Mouse (Mus musculus) kidney, adult 2 months (tissue): ENCODE measurements around the gene Tead1.

Source experiments
- CTCF ChIP-seq: fragments of 200-500 bp; conservative IDR thresholded peaks from 2 replicates; pipeline ENCODE4 v1.5.1; 2011; ENCODE audit warnings: low read depth, mild to moderate bottlenecking, control low read depth, low read length, moderate library complexity, mixed read lengths; ENCODE audit not compliant: insufficient read depth, insufficient read length
- POLR2A ChIP-seq: fragments of 200-500 bp; IDR thresholded peaks from one replicate; pipeline ENCODE4 v1.6.1; 2011; ENCODE audit warnings: low read depth, low read length, control low read depth

DNA sequence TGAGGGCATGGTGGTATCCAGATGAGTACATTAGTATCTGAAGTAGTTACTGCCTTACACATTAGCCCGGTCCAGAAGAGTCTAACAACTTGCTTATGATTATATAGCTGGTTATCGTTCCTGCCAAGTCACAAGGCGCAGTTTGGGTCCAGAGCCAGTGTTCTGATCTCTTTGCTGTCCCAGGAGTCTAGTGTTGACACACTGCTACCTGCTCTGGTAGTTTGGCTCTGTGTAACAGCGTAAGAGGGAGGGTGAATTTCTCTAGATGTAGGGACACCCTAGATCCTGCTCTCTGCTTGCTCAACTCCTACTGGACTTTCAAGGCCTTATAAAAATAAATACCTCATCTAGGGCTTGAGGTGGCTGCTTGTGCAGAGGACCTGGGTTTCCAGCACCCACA, 94.5 kb downstream of the Tead1 start:
- TF ChIP-seq CTCF (no peak), POLR2A (no peak)
